Mouse (Mus musculus): Measurements from ENCODE around the gene 4931440F15Rik. TPM values are rescaled to one million over a fixed set of nuclear protein-coding genes. Genes with fewer than 3 reads are reported as not detected.
"Not testable (repeated sequence)": the region's sequence is repeated elsewhere in the genome, so short reads cannot be mapped to it uniquely, and the experiment has no call there.

The 4931440F15Rik gene
- 1 to 10 TPM; 2.5 to 3.2 (median 2.7) TPM for total RNA-seq (2022)

GRCm38 (mm10) chr11:29825271-29825718 is at the start of gene 4931440F15Rik:
4931440F15Rik (minus strand) TSS chr11:29825668.
- DNase-seq (ENCODE audit: low spot score in 2 of 2) = not testable (repeated sequence)

- DNase-seq (ENCODE audit: low spot score in 2 of 2) = not testable (repeated sequence)
Measured at GRCm38 (mm10) chr11:29874781-29875180, 49.3 kb upstream of the 4931440F15Rik start.

- DNase-seq (ENCODE audit: low spot score in 2 of 2) = no peak
Measured at GRCm38 (mm10) chr11:29870174-29870573, 44.7 kb upstream of the 4931440F15Rik start.

- DNase-seq (ENCODE audit: low spot score in 2 of 2) = no peak
Measured at GRCm38 (mm10) chr11:29864269-29864668, 38.8 kb upstream of the 4931440F15Rik start.

- peak in 1 of 2 experiments; percentile 41 for DNase-seq (ENCODE audit: low spot score in 2 of 2)
Measured at GRCm38 (mm10) chr11:29861750-29862397, 36.4 kb upstream of the 4931440F15Rik start.

GRCm38 (mm10) chr11:29861040-29861439 is 35.6 kb upstream of the 4931440F15Rik start:
- DNase-seq (ENCODE audit: low spot score in 2 of 2) = no peak

GRCm38 (mm10) chr11:29840606-29841227 is 15.2 kb upstream of the 4931440F15Rik start:
- no peak for DNase-seq (ENCODE audit: low spot score in 2 of 2)

GRCm38 (mm10) chr11:29839781-29840180 is 14.3 kb upstream of the 4931440F15Rik start:
- DNase-seq (ENCODE audit: low spot score in 2 of 2) = no peak

GRCm38 (mm10) chr11:29837066-29837465 is 11.6 kb upstream of the 4931440F15Rik start:
- DNase-seq (ENCODE audit: low spot score in 2 of 2) = no peak

GRCm38 (mm10) chr11:29827729-29828128 is 2.3 kb upstream of the 4931440F15Rik start:
- DNase-seq (ENCODE audit: low spot score in 2 of 2) = no peak

GRCm38 (mm10) chr11:29826001-29826400 is 533 bp upstream of the 4931440F15Rik start:
- DNase-seq (ENCODE audit: low spot score in 2 of 2) = no peak

GRCm38 (mm10) chr11:29824474-29825270 is 796 bp downstream of the 4931440F15Rik start:
- DNase-seq (ENCODE audit: low spot score in 2 of 2) = not testable (repeated sequence)

GRCm38 (mm10) chr11:29823141-29823540 is 2.3 kb downstream of the 4931440F15Rik start:
- DNase-seq (ENCODE audit: low spot score in 2 of 2) = no peak

- no peak for DNase-seq (ENCODE audit: low spot score in 2 of 2)
Measured at GRCm38 (mm10) chr11:29815670-29816069, 9.8 kb downstream of the 4931440F15Rik start.

- no peak for DNase-seq (ENCODE audit: low spot score in 2 of 2)
Measured at GRCm38 (mm10) chr11:29815261-29815660, 10.2 kb downstream of the 4931440F15Rik start.

- DNase-seq (ENCODE audit: low spot score in 2 of 2) = no peak
Measured at GRCm38 (mm10) chr11:29813267-29813666, 12.2 kb downstream of the 4931440F15Rik start.

GRCm38 (mm10) chr11:29812475-29812874 is 13.0 kb downstream of the 4931440F15Rik start:
- no peak for DNase-seq (ENCODE audit: low spot score in 2 of 2)

- no peak for DNase-seq (ENCODE audit: low spot score in 2 of 2)
Measured at GRCm38 (mm10) chr11:29810324-29810723, 15.1 kb downstream of the 4931440F15Rik start.

- DNase-seq (ENCODE audit: low spot score in 2 of 2) = no peak
Measured at GRCm38 (mm10) chr11:29808981-29809589, 16.4 kb downstream of the 4931440F15Rik start.

- DNase-seq (ENCODE audit: low spot score in 2 of 2) = peak; percentile 39 to 43
Measured at GRCm38 (mm10) chr11:29808173-29808980, 17.1 kb downstream of the 4931440F15Rik start.

GRCm38 (mm10) chr11:29807325-29807724 is 18.1 kb downstream of the 4931440F15Rik start:
- DNase-seq (ENCODE audit: low spot score in 2 of 2) = no peak

Measured in layer of hippocampus, adult 8-10 months (tissue).